Mouse (Mus musculus) heart, postnatal 0 days (tissue): ENCODE measurements around the gene Fnbp1.

Source experiments
- CTCF ChIP-seq: IDR thresholded peaks from 2 replicates; pipeline ENCODE4 v1.5.1; 2016; ENCODE audit warnings: antibody characterized with exemption, control low read depth, low read depth
- EP300 ChIP-seq: IDR thresholded peaks from 2 replicates; pipeline ENCODE4 v1.6.1; 2016; ENCODE audit warnings: antibody characterized with exemption, low read depth

DNA sequence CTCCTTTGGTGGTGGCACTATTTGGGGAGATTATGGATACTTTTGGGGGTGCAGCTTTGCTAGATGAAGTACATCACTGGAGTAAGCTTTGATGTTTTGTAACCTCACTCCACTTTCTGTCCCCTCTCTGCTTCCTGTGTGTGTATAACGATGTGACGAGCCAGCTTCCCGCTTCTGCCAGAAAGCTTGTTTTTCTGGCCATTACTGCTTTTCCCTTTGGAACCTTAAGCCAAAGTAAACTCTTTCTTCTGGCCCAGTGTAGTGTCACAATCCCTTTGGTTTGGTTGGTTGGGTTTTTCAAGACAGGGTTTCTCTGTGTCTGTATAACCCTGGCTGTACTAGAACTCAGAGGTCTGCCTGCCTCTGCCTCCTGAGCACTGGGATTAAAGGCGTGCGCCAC, 19.0 kb downstream of the Fnbp1 start:
- no peak for TF ChIP-seq CTCF
- no peak for TF ChIP-seq EP300
